Mouse (Mus musculus) monocyte, adult 2 months (primary cell): ENCODE measurements around the gene Gys1.
A peak's percentile ranks its signal among the peaks of the same experiment; 100 is the strongest.
"Not testable (repeated sequence)": the region's sequence is repeated elsewhere in the genome, so short reads cannot be mapped to it uniquely, and the experiment has no call there.

Experiments
- DNase-seq, 2 experiments: peaks; one replicate each; pipeline ENCODE4 v3.0.0; 2022; ENCODE audit warnings: low spot score in 2 of 2, low read depth in 1 of 2

Gys1 gene

GRCm38 (mm10) chr7:45455932-45456696, 21.5 kb downstream of the Gys1 start:
- DNase-seq = no peak

- no peak for DNase-seq
Measured at GRCm38 (mm10) chr7:45456721-45457203, 22.1 kb downstream of the Gys1 start.

DNA sequence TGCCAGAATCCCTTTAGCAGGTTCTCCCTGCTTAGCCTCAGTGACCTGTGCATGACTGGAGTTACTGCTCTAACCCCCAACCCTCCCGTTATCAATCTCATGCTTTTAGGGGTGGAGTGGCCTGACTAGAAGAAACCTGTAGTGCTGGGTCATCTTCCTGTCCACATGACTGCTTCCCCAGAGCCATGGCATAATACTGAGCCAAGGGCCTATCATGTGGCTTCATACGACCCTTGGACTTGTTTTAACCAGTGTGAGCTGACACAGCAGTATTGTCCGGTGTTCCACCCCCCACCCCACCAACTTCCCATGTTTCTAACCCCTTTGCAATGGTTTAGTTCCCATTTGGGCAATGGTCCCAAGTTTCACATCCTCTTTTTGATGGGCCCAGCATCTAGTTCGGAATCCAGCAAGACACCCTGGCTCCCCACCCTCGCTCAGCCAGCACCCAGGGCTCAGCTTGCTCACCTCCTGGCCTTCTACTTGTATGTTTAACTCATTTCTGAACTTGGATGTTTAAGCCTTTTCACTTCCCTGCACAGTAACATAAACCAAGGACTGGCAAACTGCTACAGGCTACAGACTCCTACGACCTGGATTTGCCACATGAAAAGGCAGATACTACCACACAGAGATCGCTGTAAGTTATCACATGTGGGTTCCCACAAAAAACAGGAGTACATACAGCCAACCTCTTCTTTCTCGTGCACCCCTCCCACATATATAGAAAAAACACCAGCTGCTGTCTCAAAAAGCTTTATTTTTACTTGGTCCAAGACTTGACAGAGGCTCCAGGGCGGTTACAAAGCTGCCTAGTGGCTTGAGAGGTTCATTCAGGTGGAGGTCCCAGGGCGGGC, 22.8 kb downstream of the Gys1 start:
- peak; percentile 71 for DNase-seq

DNA sequence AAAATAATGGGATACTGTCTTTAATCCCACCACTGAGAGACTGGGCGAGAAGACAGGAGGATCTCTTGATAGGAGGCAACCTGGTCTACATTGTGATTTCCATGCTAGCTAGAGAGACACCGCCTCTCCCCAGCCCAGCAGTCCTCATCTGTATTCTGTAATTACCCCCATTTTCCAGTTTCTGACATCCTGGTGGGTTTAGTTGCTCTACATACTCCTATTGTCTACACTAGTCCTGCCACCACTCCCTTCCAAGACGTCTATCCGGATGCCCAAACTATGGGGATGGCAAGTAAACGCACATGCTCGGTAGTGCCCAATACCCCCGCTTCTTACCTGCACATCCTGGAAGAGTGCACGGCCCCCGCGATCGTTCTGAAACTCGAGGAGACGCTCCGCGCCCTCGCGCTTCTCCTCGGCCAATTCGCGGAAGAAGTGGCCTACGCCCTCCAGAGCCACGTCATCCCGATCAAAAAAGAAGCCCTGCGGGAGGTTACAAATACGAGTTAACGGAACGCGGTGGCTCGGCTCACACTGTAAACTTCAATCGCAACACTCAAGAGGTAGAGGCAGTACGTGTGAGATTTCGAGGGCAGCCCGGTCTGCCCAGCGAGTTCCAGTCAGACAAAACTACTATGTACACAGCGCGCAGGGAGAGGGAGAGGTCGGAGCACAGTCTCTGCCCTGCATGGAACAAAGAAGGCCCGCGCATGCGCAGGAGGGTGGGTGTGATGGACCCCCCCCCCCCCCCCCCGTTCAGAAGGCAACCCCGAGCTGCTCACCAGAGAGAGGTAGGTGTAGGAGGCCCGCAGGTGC, 24.3 kb downstream of the Gys1 start:
- DNase-seq = peak in 1 of 2 experiments; percentile 49

GRCm38 (mm10) chr7:45459564-45460140, 25.0 kb downstream of the Gys1 start, which contains the start of gene Ftl1:
Gene Ftl1 (minus strand): TSS chr7:45459884.
- DNase-seq = peak; percentile 97 to 98

DNA sequence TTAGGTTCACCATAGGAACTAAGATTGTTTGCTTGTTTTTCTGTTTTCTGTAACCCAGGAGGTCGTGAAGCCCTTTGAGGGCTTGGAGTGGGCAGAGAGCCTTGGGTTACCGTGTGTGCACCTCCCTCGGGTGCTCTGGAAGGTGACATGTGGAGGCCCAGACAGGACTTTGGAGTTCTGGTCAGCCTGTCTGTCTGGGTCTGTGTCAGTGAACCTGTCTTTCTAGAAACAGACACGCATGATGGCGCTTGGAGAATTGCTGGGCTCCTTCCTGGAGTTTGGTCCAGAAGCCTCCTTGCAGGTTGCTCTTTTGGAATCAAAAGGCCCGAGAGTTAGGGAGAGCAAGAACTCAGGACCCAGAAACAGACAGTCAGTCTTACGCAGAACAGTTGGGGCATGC, 25.7 kb downstream of the Gys1 start:
- no peak for DNase-seq

DNA sequence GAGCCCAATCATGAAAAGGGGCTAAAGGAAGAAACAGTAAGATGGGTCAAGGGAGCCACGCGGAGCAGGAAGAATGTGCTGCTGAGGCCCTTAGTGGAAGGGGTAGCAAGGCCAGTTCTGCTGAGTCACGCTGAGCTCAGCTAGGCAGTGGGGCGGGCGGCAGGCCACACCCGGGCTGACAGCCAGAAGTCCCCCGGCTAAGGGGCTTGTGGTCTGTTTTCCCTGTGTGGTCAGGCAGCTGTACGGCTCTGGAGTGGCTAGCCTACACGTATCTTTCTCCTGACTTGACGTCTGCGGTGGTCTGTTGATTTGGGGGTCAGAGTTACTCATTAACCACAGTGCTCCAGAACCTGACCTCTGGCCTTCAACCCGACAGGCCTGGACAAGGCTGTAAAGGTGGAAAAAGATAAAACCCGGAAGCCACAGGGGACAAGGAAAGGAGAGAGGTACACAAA, 26.2 kb downstream of the Gys1 start:
- peak in 1 of 2 experiments; percentile 53 for DNase-seq

DNA sequence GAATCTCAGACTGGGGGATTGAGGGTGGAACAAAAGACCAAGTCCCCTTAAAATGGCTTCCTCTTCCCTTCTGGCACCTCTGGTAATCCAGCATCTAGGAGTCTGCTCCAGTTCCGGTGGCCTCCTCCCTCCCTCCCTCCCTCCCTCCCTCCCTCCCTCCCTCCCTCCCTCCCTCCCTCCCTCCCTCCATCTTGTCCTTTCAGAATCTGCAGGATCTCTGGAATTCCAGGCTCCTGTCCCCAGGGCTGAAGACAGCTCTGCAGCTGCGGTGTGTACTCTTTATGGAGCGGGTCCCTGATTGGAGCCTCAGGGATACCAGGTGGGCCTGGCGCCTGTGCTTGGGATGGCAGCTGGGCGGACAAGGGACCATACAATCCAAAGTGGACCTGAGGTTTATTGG, 26.7 kb downstream of the Gys1 start:
- no peak for DNase-seq

DNA sequence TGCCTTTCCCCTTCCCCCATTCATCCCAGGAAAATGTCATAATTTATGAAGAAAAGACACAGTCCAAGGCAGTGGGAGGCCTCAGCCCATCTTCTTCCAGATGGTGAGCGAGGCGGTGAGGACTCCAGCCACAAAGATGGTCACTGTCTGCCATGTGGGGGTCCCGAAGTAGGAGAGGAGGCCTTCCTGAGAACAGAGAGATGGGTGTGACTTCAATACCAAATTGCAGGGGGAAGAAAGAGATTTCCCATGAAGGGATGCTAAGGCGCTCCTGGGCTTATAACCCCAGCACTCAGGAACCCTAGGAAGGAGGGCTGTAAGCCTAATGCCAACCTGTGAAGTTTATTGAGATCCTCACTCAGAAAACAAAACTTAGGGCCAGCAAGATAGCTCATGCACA, 27.1 kb downstream of the Gys1 start:
- DNase-seq = no peak

GRCm38 (mm10) chr7:45462325-45462724, 27.7 kb downstream of the Gys1 start:
- no peak for DNase-seq

DNA sequence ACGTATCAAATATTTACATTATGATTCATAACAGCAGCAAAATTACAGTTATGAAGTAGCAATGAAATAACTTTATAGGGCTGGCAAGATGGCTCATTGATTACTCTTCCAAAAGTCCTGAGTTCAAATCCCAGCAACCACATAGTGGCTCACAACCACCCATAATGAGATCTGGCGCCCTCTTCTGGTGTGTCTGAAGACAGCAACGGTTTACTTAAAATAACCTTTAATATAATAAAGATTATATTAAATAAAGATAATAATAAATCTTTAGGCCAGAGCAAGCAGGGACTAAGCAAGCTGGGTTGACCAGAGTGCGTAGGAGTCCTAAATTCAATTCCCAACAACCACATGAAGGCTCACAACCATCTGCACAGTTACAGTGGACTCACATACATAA, 28.2 kb downstream of the Gys1 start:
- DNase-seq = not testable (repeated sequence)

- no peak for DNase-seq
Measured at GRCm38 (mm10) chr7:45463987-45464778, 29.5 kb downstream of the Gys1 start.

DNA sequence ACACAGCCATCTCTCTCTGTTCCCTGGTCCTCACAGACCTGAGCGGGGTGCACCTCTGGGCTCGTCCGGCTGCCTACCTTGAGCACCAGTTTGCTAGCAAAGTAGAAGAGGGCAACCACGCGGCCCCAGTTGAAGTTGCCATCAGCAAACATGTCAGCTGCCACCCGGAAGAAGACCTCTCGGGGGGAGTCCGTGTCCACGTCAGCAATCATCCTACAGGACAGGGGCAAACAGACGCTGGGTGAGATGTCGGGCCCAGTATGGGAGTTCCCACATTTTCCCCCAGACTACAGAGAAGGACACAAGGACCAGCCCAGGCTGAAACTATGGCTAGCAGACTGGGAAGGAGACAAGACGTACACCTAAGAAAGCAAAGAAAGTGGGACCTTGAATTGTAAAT, 30.5 kb downstream of the Gys1 start:
- no peak for DNase-seq

GRCm38 (mm10) chr7:45465549-45465948, 30.9 kb downstream of the Gys1 start:
- no peak for DNase-seq

GRCm38 (mm10) chr7:45466283-45467089, 31.8 kb downstream of the Gys1 start, which contains the start of gene Bax:
Gene Bax (minus strand): TSS chr7:45466898.
- peak; percentile 81 to 89 for DNase-seq

- no peak for DNase-seq
Measured at GRCm38 (mm10) chr7:45467090-45467670, 32.5 kb downstream of the Gys1 start.

- DNase-seq = peak in 1 of 2 experiments; percentile 43
Measured at GRCm38 (mm10) chr7:45470869-45471268, 36.2 kb downstream of the Gys1 start.

GRCm38 (mm10) chr7:45475291-45475969, 40.8 kb downstream of the Gys1 start:
- DNase-seq = no peak
